Mouse (Mus musculus) cortical plate, adult 2 months (tissue): ENCODE results near the gene Galnt7.

Source experiments
- CTCF ChIP-seq: fragments of 200-500 bp; IDR thresholded peaks from 2 replicates; pipeline ENCODE4 v1.5.1; 2011; ENCODE audit warnings: mild to moderate bottlenecking, control low read depth, low read length; ENCODE audit not compliant: insufficient read depth; ENCODE audit errors: extremely low read depth
- POLR2A ChIP-seq: fragments of 200-500 bp; IDR thresholded peaks from 2 replicates; pipeline ENCODE4 v1.6.1; 2011; ENCODE audit warnings: mild to moderate bottlenecking, low read length, control low read depth; ENCODE audit not compliant: insufficient read depth; ENCODE audit errors: extremely low read depth

GRCm38 (mm10) chr8:57577301-57577700 is 75.5 kb downstream of the Galnt7 start:
- TF ChIP-seq CTCF (no peak), POLR2A (no peak)
